Comparison of ENCODE assay signal across 11 mouse cellular contexts in genomic region chr9:54918191-54918590, GRCm38 (mm10). TPM values are rescaled to one million over a fixed set of nuclear protein-coding genes. Genes with fewer than 3 reads are reported as not detected.
DNase-seq lines count a peak whose midpoint lies in the region; ATAC-seq and TF ChIP-seq lines count a peak whose summit lies in the region.
"Had no signal": no experiment of that assay in that cellular context is flagged by ENCODE, and none has a peak within 500 bp of the region (broad histone marks: within the 10 kb centered on the region; RNA-seq: fewer than 3 reads in every experiment).

No protein-coding gene starts in this region.

- ATAC-seq in lung, embryonic 14.5 days (ENCODE audit: insufficient read depth) = no peak
- no peak for ATAC-seq in hindbrain, embryonic 14.5 days (ENCODE audit: low FRiP score)
- no peak for ATAC-seq in liver, embryonic 13.5 days (ENCODE audit: low read depth)
- ATAC-seq: activated CD4-positive, CD25-positive, alpha-beta regulatory T cell, adult 4 months had no signal

- no peak for TF ChIP-seq POLR2A in lung, adult 2 months (IDR thresholded peaks at IDR 0.05; ENCODE audit: borderline replicate concordance, extremely low read depth, low read depth, low read length)
- TF ChIP-seq POLR2A in kidney, adult 2 months (IDR thresholded peaks at IDR 0.05; ENCODE audit: low read depth, low read length) = no peak

- no peak overlapping the region for H3K27ac ChIP-seq in lung, embryonic 14.5 days (ENCODE audit: low read depth)
- H3K27ac ChIP-seq in hindbrain, embryonic 14.5 days = no peak overlapping the region
- peak overlapping the region; percentile 92 for H3K27ac ChIP-seq in kidney, adult 2 months (ENCODE audit: insufficient read depth, low read depth, low read length)
- no peak overlapping the region for H3K27ac ChIP-seq in liver, embryonic 13.5 days

- 62% methylated on average over 2 of the region's 2 CpGs for WGBS in lung, embryonic 14.5 days
- 58% methylated on average over 2 of the region's 2 CpGs for WGBS in lung, adult 2 months
- 75% methylated on average over 2 of the region's 2 CpGs for WGBS in hindbrain, embryonic 14.5 days
- 60% methylated on average over 2 of the region's 2 CpGs for WGBS in kidney, adult 2 months
- 55% methylated on average over 2 of the region's 2 CpGs for WGBS in liver, embryonic 13.5 days (ENCODE audit: insufficient replicate concordance)

- H3K27me3 ChIP-seq in lung, embryonic 14.5 days (ENCODE audit: insufficient read depth, low read length) = no peaks in the 10 kb centered on the region
- no peaks in the 10 kb centered on the region for H3K27me3 ChIP-seq in hindbrain, embryonic 14.5 days (ENCODE audit: control insufficient read depth, insufficient read depth, low read length)
- H3K27me3 ChIP-seq in kidney, adult 2 months (replicated peaks; ENCODE audit: control insufficient read depth, insufficient read depth, low read length) = no peaks in the 10 kb centered on the region
- no peaks in the 10 kb centered on the region for H3K27me3 ChIP-seq in liver, embryonic 13.5 days

- no peaks in the 10 kb centered on the region for H3K9me3 ChIP-seq in lung, embryonic 14.5 days (ENCODE audit: low read depth, low read length)
- no peaks in the 10 kb centered on the region for H3K9me3 ChIP-seq in hindbrain, embryonic 14.5 days (ENCODE audit: control insufficient read depth, low read length)
- no peaks in the 10 kb centered on the region for H3K9me3 ChIP-seq in liver, embryonic 13.5 days (replicated peaks)

- H3K4me2 ChIP-seq in lung, embryonic 14.5 days = peak overlapping the region; percentile 87
- peak overlapping the region; percentile 85; the same call in 1 of the 2 replicates for H3K4me2 ChIP-seq in hindbrain, embryonic 14.5 days (replicated peaks)
- H3K4me2 ChIP-seq in liver, embryonic 13.5 days = peak overlapping the region; percentile 72; the same call in 1 of the 2 replicates

- no peak for TF ChIP-seq CTCF in lung, embryonic 14.5 days (IDR thresholded peaks at IDR 0.05; ENCODE audit: low read depth)
- no peak for TF ChIP-seq CTCF in lung, adult 2 months (IDR thresholded peaks at IDR 0.05; ENCODE audit: insufficient read depth, low read length)
- TF ChIP-seq CTCF in kidney, adult 2 months (conservative IDR thresholded peaks at IDR 0.05; ENCODE audit: insufficient read depth, insufficient read length, low read depth, low read length) = no peak

- no peaks in the 10 kb centered on the region for H3K36me3 ChIP-seq in lung, embryonic 14.5 days (ENCODE audit: insufficient read depth)
- H3K36me3 ChIP-seq in hindbrain, embryonic 14.5 days (replicated peaks; ENCODE audit: control insufficient read depth, insufficient read depth) = 0 out of 2 replicates have a peak, but pooled peaks cover 6% of the 10 kb centered on the region
- H3K36me3 ChIP-seq in kidney, adult 2 months (ENCODE audit: control insufficient read depth, insufficient read depth, low read length) = peaks cover 9% of the 10 kb centered on the region
- peaks cover 8% of the 10 kb centered on the region; the same call in 1 of the 2 replicates for H3K36me3 ChIP-seq in liver, embryonic 13.5 days

- H3K9ac ChIP-seq in lung, embryonic 14.5 days = no peak overlapping the region
- H3K9ac ChIP-seq in hindbrain, embryonic 14.5 days = no peak overlapping the region
- no peak overlapping the region for H3K9ac ChIP-seq in liver, embryonic 13.5 days

- no peak overlapping the region for H3K4me3 ChIP-seq in lung, embryonic 14.5 days (ENCODE audit: low read depth, low read length)
- no peak overlapping the region for H3K4me3 ChIP-seq in lung, adult 2 months (replicated peaks; ENCODE audit: extremely low read depth, low read depth, low read length)
- H3K4me3 ChIP-seq in hindbrain, embryonic 14.5 days (replicated peaks; ENCODE audit: low read length) = 0 out of 2 replicates have a peak overlapping the region, but pooled peaks have one; percentile 64
- peak overlapping the region; percentile 94 for H3K4me3 ChIP-seq in kidney, adult 2 months (ENCODE audit: insufficient read depth, low read depth, low read length)
- no peak overlapping the region for H3K4me3 ChIP-seq in liver, embryonic 13.5 days (replicated peaks)

- no peak for DNase-seq in lung, embryonic 14.5 days
- DNase-seq in lung, adult 2 months = no peak
- DNase-seq in hindbrain, embryonic 14.5 days (ENCODE audit: low spot score) = no peak
- DNase-seq in kidney, adult 2 months = peak; percentile 74
- no peak for DNase-seq in liver, embryonic 13.5 days
- DNase-seq in testis, postnatal 10 days (ENCODE audit: low spot score) = no peak
- DNase-seq in adrenal gland, postnatal 10 days = no peak
- no peak for DNase-seq in left cerebral cortex, postnatal 25 days (ENCODE audit: low spot score in 2 of 2)
- DNase-seq: thymus, postnatal 4 days had no signal

- peaks cover 4% of the 10 kb centered on the region; the same call in 1 of the 2 replicates for H3K4me1 ChIP-seq in lung, embryonic 14.5 days (ENCODE audit: insufficient read depth)
- peaks cover 4% of the 10 kb centered on the region; the same call in 1 of the 2 replicates for H3K4me1 ChIP-seq in lung, adult 2 months (ENCODE audit: control insufficient read depth, insufficient read depth, low read length)
- H3K4me1 ChIP-seq in hindbrain, embryonic 14.5 days (replicated peaks; ENCODE audit: control insufficient read depth, insufficient read depth, low read length) = peaks cover 10% of the 10 kb centered on the region; the same call in 1 of the 2 replicates
- peaks cover 4% of the 10 kb centered on the region; the same call in 1 of the 2 replicates for H3K4me1 ChIP-seq in kidney, adult 2 months (ENCODE audit: control insufficient read depth, insufficient read depth, low read length)
- peaks cover 12% of the 10 kb centered on the region for H3K4me1 ChIP-seq in liver, embryonic 13.5 days (replicated peaks)

- intact Hi-C loops in left cerebral cortex, postnatal 25 days (cut with DNase I) = loop anchor here (5.0 kb wide), 1 partner anchor 34 kb away; the partner anchor contains the start of genes AY074887 and Psma4

RNA-seq across cellular contexts. Expression of gene Hykk, which starts 1.1 kb away (rescaled TPM):
- polyA plus RNA-seq in lung, embryonic 14.5 days (2014; fragmentation: Nextera tagmentation; extraction: Ambion mirVana) = 3.9 and 4.3 TPM in 2 replicates
- polyA plus RNA-seq in lung, adult 2 months (2012; rRNA removed) = 1.5 and 2.1 TPM in 2 replicates
- 2.1 and 2.7 TPM in 2 replicates for polyA plus RNA-seq in hindbrain, embryonic 14.5 days (2014; fragmentation: Nextera tagmentation; extraction: Ambion mirVana)
- 31.2 and 39.7 TPM in 2 replicates for polyA plus RNA-seq in kidney, adult 2 months (2012; rRNA removed)
- 1.5 and 2.0 TPM in 2 replicates for polyA plus RNA-seq in liver, embryonic 13.5 days (2015; fragmentation: Nextera tagmentation; extraction: Ambion mirVana)
- total RNA-seq in adrenal gland, postnatal 10 days (2021) = 10 to 100 TPM in 1 of 2 experiments, 1 to 10 TPM in 1; 7.6 to 10.8 TPM
- 1 to 10 TPM; 1.5 to 1.7 TPM for total RNA-seq in left cerebral cortex, postnatal 25 days (2021)

RNA-seq across cellular contexts. Expression of gene Psma4, which starts 32.4 kb away (rescaled TPM):
- 295 and 298 TPM in 2 replicates for polyA plus RNA-seq in lung, embryonic 14.5 days (2014; fragmentation: Nextera tagmentation; extraction: Ambion mirVana)
- polyA plus RNA-seq in lung, adult 2 months (2012; rRNA removed) = 29.5 and 52.0 TPM in 2 replicates
- polyA plus RNA-seq in hindbrain, embryonic 14.5 days (2014; fragmentation: Nextera tagmentation; extraction: Ambion mirVana) = 257 and 275 TPM in 2 replicates
- 89.3 and 121 TPM in 2 replicates for polyA plus RNA-seq in kidney, adult 2 months (2012; rRNA removed)
- 203 and 226 TPM in 2 replicates for polyA plus RNA-seq in liver, embryonic 13.5 days (2015; fragmentation: Nextera tagmentation; extraction: Ambion mirVana)
- total RNA-seq in adrenal gland, postnatal 10 days (2021) = 100 to 1,000 TPM; 192 to 197 TPM
- total RNA-seq in left cerebral cortex, postnatal 25 days (2021) = 100 to 1,000 TPM; 115 to 122 TPM

RNA-seq across cellular contexts. Expression of gene AY074887, which starts 32.6 kb away (rescaled TPM):
- 1.3 and 1.5 TPM in 2 replicates for polyA plus RNA-seq in lung, embryonic 14.5 days (2014; fragmentation: Nextera tagmentation; extraction: Ambion mirVana)
- not detected in 2 replicates for polyA plus RNA-seq in lung, adult 2 months (2012; rRNA removed)
- polyA plus RNA-seq in hindbrain, embryonic 14.5 days (2014; fragmentation: Nextera tagmentation; extraction: Ambion mirVana) = 0.38 and 0.71 TPM in 2 replicates
- polyA plus RNA-seq in kidney, adult 2 months (2012; rRNA removed) = not detected in 2 replicates
- 0.44 and 0.64 TPM in 2 replicates for polyA plus RNA-seq in liver, embryonic 13.5 days (2015; fragmentation: Nextera tagmentation; extraction: Ambion mirVana)
- not detected for total RNA-seq in adrenal gland, postnatal 10 days (2021)
- not detected for total RNA-seq in left cerebral cortex, postnatal 25 days (2021)
- polyA plus RNA-seq: activated CD4-positive, CD25-positive, alpha-beta regulatory T cell, adult 4 months; spleen, adult 2 months had no signal

RNA-seq across cellular contexts. Expression of gene Ireb2, which starts 54.6 kb away (rescaled TPM):
- 44.3 and 45.9 TPM in 2 replicates for polyA plus RNA-seq in lung, embryonic 14.5 days (2014; fragmentation: Nextera tagmentation; extraction: Ambion mirVana)
- 3.6 and 8.2 TPM in 2 replicates for polyA plus RNA-seq in lung, adult 2 months (2012; rRNA removed)
- 52.0 and 56.6 TPM in 2 replicates for polyA plus RNA-seq in hindbrain, embryonic 14.5 days (2014; fragmentation: Nextera tagmentation; extraction: Ambion mirVana)
- polyA plus RNA-seq in kidney, adult 2 months (2012; rRNA removed) = 8.6 and 10.0 TPM in 2 replicates
- 8.9 and 13.4 TPM in 2 replicates for polyA plus RNA-seq in liver, embryonic 13.5 days (2015; fragmentation: Nextera tagmentation; extraction: Ambion mirVana)
- 10 to 100 TPM; 49.1 to 52.0 TPM for total RNA-seq in adrenal gland, postnatal 10 days (2021)
- total RNA-seq in left cerebral cortex, postnatal 25 days (2021) = 10 to 100 TPM; 53.4 to 54.9 TPM

Comparison
In these comparisons a context has a peak if more than half of its experiments do, and no peak if none do; other contexts are left out.
1. H3K4me3 ChIP-seq: peak in hindbrain, embryonic 14.5 days (single experiment) and kidney, adult 2 months (single experiment); none in lung, embryonic 14.5 days (single experiment), lung, adult 2 months (single experiment) and liver, embryonic 13.5 days (single experiment).
2. Peak in every context shown above with its lines, with median percentiles within 50 percentile points of each other: H3K4me2 ChIP-seq.